Mouse (Mus musculus) erythroid progenitor cell, adult 5-6 weeks (primary cell): ENCODE data around the gene Fbxw8. TPM values are rescaled to one million over a fixed set of nuclear protein-coding genes. Genes with fewer than 3 reads are reported as not detected.

Experiments
- ATAC-seq: replicated peaks from 2 replicates; pipeline ENCODE4 v1.8.0; 2016; ENCODE audit warnings: moderate number of reproducible peaks, mild to moderate bottlenecking, moderate TSS enrichment, inconsistent platforms; ENCODE audit not compliant: poor library complexity, low FRiP score, severe bottlenecking
- total RNA-seq, 2 experiments: library from RNA; stranded (forward) in 1 of 2; stranded (reverse) in 1 of 2; fragments of 150-400 nt in 1 of 2; fragments of 186-747, 209-891 nt in 1 of 2; gene quantifications; 2 replicates each; pipeline versions ENCODE4 v1.2.3 to v1.2.4; 2015 to 2017; ENCODE audit warnings: low replicate concordance in 2 of 2

Fbxw8 gene
- total RNA-seq, 2 experiments from 2014 or later, result 0.30 to 0.84 TPM

GRCm38 (mm10) chr5:118081374-118081949, 73.8 kb downstream of the Fbxw8 start:
- no peak for ATAC-seq

- no peak for ATAC-seq
These were observed 75.4 kb downstream of the Fbxw8 start for GRCm38 (mm10) chr5:118079839-118080250.

DNA sequence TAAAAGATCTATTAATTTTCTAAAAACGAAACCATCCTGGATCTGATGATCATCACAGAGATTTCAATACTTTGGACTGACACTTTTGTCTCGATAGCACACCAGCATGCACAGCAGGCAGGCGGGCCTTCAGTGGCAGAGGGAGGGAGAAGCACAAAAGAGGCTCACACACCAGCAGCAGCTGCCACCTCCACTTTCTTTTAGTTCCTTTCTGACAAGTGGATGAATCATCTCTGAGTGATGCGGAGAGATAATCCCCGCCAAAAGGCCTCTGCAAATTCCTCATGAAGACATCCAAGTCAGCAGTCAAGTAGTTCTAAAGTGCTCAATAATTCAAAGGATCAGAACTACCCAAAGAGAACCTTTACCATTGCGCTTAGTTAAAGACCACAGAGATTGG, 75.9 kb downstream of the Fbxw8 start:
- ATAC-seq, result no peak

DNA sequence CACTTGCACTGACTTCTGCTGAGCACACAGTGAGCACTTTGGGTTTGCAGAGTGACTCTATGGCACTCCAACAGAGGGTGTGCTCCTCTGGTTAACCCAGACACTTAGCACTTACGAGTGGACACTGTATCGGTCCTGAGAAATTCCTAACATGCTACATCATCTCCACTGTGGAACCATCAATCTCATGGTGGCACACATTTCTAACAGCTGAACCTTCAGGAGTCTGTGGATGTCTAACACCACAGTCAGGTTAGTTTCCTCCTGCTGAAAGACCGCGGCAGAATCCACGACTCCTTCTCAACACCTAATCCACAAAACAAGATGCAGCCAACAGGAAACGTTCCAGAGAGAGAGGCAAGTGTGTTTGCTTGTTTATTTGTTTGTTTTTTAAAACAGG, 76.7 kb downstream of the Fbxw8 start:
- no peak for ATAC-seq

- no peak for ATAC-seq
These were observed 78.3 kb downstream of the Fbxw8 start for GRCm38 (mm10) chr5:118076721-118077592.

DNA sequence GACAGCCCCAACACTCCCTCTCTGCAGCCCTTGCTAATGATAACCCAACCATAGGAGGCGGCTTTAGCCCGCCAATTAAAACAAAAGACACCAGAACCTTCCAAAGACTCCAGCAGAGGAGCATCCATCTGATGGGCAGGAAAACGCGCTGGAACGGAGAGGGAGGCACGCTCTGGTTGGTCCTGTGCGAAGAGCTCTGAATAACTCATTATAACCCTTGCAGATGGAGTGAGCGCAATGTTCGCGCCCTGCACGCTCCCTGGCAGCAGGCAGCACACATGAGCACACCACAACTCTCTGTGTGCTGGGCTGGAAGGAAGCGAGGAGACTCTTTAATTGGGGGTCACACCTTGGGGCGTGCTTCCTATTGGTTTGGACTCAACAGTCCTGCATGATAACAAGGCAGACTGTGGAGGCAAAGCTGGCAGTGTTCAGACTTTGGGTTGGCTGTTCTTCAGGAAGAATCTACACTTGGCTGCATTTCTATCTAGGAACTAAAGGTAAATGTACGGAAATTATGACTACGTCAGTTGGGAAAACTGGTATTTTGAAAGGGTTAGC, 82.0 kb downstream of the Fbxw8 start:
- no peak for ATAC-seq

DNA sequence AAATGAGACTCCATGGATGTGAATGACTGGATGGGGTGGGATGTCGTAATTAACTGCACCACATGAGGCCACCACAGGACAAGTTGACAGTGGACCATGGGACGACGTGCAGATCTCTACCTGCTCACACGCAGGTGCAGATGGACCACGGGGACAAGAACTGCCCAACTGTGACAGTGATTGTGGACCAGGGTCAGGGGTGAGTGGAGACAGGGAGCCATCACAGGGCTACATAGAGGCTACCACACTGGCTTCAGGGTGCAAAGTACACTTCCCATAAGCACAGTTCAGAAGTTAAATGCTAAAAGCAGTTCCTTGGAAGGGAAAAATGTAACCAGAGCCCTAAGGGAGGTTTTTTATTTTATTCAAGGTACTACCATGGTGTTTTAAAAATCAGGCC, 83.5 kb downstream of the Fbxw8 start:
- ATAC-seq, result no peak

DNA sequence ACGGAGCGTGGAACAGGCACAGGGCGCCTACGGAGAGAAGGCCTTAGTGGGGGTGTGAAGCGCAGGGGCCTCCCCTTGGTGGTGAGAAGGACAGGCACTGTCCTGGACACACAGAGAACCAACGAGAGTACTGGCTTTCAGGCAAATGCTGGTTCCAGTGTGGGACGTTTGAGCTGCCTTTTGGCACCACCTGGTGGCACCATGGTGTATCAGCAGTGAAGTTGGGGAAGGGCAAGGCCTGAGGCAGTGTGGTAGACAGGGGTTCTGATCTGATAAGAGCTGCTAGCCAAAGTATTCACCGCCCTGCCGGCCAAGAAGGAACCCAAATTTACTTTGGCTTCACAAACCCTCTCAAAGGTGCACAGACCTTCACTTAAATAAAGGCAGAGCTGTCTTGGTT, 85.9 kb downstream of the Fbxw8 start:
- ATAC-seq, result no peak

DNA sequence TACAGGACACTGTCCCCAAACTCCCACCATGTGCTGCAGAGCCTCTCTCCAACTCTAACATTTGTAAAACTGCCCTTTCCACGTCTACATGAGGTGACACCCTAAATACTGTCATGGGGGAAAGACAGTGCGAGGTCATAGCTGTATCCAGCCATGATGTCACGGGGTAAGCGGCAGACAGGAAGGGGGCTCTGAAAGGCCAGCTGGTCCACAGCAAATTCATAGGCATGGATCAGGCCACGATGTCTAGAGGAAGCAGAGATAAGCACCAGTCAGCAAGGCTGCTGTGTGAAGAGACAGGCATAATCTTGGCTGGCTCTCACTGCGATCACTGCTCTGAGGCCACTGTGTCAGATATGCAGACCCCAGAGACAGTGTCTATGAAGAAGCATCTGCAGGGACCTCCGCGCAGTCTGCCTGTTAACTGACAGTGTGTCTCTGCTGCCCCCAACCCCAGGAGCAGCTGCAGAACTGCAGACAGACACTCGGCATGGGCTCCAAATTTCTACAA, 87.2 kb downstream of the Fbxw8 start:
- no peak for ATAC-seq

GRCm38 (mm10) chr5:118067572-118067971, 87.7 kb downstream of the Fbxw8 start:
- ATAC-seq, result no peak

DNA sequence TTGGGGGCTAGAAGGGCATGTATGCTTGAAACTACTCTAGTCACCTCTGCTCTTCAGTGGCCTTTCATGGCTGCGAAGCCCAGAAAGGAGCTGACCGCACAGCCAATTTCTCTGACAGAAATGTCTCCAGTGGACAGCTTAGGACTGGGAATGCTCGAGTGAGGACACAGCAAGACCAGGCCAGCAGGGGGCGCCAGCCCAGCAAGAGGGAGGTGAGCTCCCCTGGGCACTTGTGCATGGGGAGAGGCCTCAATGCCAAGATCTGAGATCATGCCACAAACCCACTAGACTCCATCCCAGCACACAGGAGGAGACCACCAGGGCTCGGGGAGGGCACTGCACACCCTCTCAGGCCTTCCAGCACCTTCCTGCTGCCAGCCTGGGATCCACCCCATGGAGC, 88.4 kb downstream of the Fbxw8 start:
- ATAC-seq, result no peak

GRCm38 (mm10) chr5:118065516-118066255, 89.6 kb downstream of the Fbxw8 start:
- ATAC-seq, result no peak

DNA sequence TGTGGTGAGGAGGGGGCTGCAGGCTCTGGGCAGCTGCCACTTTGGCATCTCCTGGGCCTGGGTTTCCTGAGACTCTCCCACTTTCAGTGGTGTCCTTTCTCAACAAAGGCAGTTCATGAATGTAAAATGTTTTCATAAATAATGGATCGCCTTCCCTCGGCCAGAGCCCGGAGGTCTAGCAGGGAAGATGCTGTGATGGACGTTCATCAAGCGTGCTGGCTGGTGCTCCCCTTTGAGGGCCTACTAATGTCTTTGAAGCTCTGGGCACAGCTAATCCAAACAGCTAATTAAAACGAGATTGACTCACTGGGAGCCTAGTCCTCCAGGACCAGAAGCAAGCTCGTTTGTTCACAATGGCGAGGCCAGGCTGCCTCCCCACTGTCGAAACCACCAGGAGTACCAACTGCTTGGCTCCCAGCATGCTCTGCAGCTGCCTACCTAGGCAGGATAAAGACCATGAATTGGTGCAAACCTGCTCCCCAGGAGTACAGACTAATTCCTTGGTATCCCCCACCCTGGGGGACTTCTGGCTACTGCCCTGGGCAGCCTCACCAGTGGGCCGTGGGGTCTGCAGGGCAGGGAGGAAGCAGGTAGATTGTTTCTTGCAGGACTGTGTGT, 90.9 kb downstream of the Fbxw8 start:
- ATAC-seq, result no peak

DNA sequence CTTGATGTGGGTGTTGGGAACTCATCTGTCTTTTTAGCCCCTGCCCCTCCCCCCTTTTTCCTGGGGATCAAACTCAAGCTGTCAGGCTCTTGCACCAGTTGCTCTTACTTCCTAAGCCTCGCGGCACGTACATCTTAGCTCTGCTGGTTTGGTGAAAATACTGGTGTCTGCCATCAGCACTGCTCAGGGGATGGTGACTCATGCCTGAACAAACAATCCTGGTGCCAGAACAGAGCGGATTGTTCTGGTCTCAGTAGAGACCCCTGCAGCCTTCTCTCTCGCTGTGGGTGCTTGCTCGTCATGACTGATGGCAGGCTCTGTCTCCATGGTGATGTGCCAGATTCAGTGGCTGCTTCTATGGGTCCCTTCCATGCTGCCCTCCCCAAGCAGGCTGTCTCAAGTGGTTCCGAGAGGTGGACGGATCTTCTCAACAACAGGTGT, 92.1 kb downstream of the Fbxw8 start:
- no peak for ATAC-seq

- ATAC-seq, result no peak
These were observed 93.9 kb downstream of the Fbxw8 start for GRCm38 (mm10) chr5:118061391-118061790.

DNA sequence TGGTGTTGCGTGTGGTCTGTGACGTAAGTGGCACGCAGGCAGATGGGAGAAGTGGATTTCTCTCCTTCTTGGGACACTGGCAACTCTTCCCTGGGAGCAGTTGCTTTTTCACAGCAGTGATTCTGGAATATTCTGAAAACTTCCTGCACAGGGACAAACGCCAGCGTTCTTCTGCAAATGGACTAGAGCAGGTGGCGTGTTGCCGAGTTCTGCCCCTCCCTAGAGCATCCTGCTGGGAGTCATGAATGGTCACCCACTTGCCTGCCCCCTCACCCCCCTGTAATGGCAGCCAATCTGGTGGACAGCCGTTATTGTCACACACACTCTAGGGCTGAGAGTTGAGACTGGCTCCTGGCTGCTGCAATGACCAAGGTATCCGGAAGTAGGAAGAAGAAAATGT, 95.6 kb downstream of the Fbxw8 start:
- no peak for ATAC-seq

DNA sequence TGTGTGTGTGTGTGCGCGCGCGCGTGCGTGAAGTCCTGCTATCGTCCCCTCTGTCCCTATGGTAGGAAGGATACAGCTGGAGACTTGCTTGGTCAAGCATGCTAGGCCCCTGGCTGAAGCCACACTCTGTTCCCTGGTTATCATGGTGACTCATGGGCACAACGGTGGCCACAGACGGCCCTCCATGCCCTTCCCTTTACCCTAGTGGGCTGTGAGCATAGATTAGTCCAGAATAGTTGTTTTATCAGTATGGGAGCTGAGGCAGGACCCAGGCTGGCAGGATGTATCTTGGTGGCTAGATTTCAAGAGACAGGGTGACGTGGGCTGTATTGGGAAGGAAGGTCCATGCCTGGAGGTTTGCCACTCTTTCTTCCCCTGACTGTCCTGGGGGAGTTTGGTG, 96.4 kb downstream of the Fbxw8 start:
- ATAC-seq, result no peak

GRCm38 (mm10) chr5:118057508-118058111, 97.7 kb downstream of the Fbxw8 start:
- ATAC-seq, result no peak

- ATAC-seq, result no peak
These were observed 102.1 kb downstream of the Fbxw8 start for GRCm38 (mm10) chr5:118053205-118053604.
